Mouse (Mus musculus) adrenal gland, adult 8-10 months (tissue): ENCODE measurements around the gene Tmem38b. TPM values are rescaled to one million over a fixed set of nuclear protein-coding genes. Genes with fewer than 3 reads are reported as not detected.
A peak's percentile ranks its signal among the peaks of the same experiment; 100 is the strongest.

Experiments used
- DNase-seq: peaks from one replicate; pipeline ENCODE4 v3.0.0; 2022
- total RNA-seq, 4 experiments: library from RNA; stranded (reverse); gene quantifications; 2 replicates each; pipeline ENCODE4 v1.2.4; 2022

Gene Tmem38b
- total RNA-seq, 4 experiments from 2014 or later: 15.8 to 30.8 (median 20.0) TPM

DNA sequence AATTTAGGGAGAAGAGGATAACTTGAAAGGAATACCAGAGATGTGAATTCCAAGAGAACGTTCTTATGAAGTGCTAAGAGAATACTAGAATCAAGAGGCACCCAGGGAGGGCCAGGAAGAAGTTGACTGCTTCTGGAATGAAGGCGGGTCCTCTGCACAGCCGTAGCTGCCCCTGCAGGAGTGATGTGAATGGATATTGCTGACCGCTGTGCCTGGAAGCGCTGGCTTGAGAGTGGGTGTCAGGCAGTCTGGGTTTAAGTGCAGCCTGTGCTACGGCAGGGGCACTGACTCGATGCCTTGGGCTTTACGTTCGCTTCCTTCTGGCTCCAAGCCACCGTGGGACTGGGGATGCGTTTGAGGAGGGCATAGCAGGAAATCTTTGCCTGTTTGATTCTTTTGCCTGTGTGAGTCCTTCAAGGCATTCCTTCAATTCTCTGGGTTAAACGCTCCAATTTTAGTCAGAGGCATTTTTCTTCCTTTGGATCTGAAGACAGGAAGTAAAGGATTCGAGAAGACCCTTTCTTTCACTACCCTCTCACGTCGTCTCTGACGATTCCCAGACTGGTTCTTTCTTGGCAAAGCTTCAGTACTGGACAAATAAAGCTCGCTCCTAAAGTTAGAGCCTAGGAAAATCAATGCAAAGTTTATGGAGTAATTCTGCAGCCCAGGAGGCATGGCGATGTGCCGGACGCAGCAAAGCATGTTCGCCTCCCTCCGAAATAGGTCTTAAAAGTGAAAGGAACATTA is 60.7 kb downstream of the Tmem38b start:
- no peak for DNase-seq

DNA sequence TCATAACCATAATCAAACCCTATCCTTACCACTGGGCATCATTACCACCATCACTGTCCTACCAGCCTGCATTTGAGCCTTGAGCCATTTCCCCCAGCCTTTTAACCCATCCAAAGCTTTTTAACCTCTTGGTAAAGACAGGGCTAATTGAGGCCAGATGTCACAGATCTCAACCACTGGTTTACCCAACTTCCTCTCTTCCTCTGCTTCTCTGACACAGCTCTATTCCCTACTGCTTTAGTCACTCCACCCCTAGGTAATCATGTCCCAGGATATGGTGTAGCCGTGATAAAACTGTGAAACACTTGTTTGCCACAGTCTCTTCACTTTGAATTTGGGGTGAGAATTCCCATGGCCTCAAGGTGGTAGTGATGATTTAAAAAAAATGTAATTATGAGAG is 69.5 kb downstream of the Tmem38b start:
- DNase-seq: no peak

DNA sequence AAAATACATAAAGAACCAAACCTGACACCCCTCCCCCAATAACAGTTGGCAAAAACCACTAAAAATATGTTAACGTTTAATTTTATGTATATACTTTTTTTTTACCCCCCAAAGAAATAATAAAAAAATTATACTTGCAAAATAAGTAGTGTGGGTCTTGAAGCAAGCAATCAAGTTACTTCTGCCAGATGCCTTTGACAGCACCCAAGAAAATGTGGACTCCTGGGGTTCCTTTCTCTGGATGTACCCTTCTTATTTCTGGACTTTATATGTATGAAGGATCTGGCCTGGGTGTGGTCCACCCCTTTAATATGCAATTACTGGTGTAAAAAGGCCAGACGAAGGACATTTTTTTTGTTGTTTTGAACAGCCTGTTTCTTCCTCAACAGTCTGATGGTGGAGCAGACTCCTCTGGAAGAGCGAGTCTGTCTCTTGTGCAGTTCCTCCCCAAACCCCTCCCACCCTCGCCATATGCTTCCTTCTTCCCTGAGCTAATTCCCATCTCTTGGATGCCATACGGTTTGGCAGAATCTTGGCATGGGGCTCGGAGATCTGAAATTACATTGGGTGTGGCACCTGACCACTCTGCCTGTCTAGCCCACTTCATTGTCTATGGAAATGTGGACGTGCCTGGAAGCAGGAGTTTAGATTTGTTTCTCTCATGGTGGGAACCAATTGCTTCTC is 70.4 kb downstream of the Tmem38b start:
- no peak for DNase-seq

DNA sequence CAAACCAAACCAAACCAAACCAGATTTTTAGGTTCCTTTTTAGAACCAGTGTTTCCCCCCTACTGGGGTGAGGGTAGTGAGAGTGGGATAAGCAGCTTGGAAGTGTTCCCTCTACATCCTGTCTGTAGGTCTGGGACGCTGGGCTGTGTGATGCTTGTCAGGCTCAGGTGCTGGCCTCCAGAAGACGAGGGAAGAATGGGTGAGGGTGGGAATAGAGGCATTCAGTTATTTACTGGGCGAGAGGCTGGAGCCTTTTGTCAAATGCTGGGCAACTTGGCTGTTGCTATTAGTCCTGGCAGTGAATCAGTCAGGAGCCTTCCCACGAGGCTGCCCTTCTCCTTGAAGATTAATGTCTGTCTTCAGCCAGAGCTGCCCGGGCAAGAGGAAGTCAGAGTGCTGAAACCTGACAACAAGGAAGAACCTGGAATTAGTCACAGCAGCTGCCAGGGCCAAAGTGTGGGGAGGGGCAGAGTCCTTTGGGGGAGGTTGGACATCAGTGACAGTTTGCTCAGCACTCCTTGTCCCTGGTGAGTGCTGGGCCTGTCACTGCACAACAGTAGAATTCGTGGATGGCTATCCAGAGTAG is 74.6 kb downstream of the Tmem38b start:
- DNase-seq: peak; percentile 88

DNA sequence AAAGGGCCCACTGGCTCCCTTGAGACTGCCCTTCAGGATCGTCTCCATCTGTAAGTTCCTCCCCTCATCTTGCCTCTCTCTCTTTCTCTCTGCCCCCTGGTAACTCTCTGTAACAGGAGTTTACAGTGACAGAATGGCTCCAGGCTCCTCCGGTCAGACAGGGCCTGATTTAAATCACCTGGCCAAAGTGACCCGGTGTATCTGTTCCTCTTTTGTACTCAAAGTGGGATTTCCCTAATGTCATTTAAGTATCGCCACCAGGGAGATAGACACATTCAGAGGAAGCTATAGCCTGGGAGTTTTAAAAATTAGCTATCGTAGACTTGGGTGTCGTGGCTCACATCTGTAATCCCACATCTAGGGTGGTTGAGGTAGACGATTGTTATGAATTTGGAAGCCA is 78.5 kb downstream of the Tmem38b start:
- DNase-seq: no peak

DNA sequence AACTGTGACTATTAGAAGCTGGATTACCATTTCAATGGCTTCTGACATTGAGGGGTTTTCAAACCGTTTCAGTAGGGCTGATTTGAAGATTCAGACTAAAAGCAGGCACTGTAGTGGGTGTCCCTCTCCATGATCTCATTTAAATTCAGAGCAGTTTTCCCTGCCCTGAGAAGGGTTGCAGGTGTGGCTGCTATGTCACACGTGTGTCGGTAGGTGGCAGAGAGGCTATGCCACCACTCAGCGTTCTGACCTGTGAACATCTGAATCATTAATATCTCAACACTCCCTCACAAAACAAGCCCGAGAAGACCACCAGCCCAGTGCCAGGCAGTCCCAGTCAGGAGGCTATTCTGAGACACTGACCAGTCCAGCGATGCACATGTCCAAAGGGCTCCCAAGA is 79.7 kb downstream of the Tmem38b start:
- DNase-seq: no peak

DNA sequence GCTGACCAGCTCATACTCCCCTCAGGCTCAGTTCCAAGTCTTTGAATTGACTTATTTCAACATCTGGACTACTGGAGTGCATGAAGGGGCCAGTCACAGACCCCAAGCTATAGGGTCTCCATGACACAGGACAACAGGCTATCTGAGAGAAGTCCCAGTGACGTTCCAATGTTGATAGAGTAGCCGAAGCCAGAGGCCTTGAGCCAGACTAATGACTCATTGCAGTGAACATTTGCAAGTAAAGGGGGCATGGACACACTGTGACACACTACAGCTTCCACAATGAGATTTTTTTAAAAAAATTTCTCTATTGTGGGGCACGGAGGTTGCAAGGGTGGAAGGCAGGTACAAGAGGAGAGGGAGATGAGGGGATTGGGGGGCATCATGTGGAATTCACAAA is 81.2 kb downstream of the Tmem38b start:
- peak; percentile 45 for DNase-seq

Other genes starting within 250 kb of the Tmem38b start
- gene Fsd1l, start 194.6 kb upstream of the Tmem38b start, total RNA-seq: 10 to 100 TPM in 1 of 4 experiments, 1 to 10 TPM in 3; 7.2 to 11.7 (median 8.5) TPM
- gene Fktn, start 112.0 kb upstream of the Tmem38b start, total RNA-seq: 10 to 100 TPM; 15.6 to 19.6 (median 17.4) TPM
- gene Tal2, start 46.3 kb upstream of the Tmem38b start, total RNA-seq: under 1 TPM; 0.09 to 0.16 (median 0.11) TPM